Mouse (Mus musculus) urinary bladder, postnatal 4 days (tissue): ENCODE measurements around the gene Gar1.

Source experiments
- DNase-seq, 2 experiments: peaks; one replicate each; pipeline ENCODE4 v3.0.0; 2021 to 2022; ENCODE audit warnings: low spot score in 2 of 2

Gene Gar1

GRCm38 (mm10) chr3:129803765-129804164, 27.4 kb downstream of the Gar1 start, which contains the start of gene Lrit3:
Lrit3 (minus strand) TSS chr3:129804030.
- DNase-seq, result no peak

GRCm38 (mm10) chr3:129799011-129799410, 32.2 kb downstream of the Gar1 start:
- DNase-seq, result no peak

DNA sequence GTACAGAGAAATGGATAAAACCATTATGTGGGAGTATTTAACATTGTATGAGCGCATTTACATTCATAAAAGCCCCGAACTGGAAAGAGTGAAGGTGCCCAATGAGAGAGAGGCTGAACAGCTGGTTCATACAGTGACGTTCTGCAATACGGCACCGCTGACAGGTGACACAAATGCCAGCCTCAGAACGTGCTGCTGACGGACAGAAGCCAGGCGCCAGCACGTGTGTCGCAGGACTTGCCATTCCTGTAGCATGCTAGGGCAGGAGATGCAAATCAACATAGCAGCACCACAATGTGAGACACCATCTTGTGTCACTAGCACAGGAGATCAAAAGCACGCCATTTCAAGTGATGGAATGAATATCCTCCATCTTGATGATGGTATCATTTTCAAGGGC, 32.6 kb downstream of the Gar1 start:
- DNase-seq, result no peak

DNA sequence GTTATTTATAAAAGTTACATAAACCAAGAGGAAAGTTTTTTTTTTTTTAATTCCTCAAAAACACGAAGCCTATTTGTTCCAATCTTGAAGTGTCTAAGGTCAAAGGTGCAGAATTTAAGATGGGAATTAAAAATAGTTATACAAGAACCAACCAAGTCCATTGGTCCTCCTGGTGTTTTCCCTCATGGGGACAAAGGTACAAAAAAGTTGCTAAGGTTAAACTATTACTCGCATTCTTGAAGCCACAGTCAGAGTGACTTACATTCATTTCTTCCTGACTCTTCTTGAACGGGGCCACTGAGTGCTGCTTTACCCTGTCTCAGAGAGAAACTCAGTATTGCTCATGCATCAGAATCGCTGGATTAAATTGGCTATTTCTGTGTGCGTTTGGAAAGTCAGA, 33.9 kb downstream of the Gar1 start:
- no peak for DNase-seq

GRCm38 (mm10) chr3:129793801-129794200, 37.4 kb downstream of the Gar1 start:
- no peak for DNase-seq

DNA sequence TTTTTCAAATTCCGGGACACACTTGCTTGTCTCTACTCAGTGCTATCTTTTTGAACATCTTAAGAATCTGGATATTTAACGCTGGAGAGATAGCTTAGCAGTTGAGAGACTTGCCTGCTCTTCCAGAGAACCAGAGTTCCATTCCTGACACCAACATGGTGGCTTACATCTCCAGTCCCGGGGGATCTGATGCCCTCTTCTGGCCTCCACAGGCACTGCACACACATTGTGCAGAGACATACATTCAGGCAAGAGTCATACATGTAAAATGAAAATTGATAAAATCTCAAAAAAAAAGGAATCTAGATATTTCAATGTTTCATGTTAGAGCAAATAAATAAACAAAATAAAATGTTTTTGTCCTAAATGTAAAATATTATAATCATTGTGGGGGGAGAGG, 48.5 kb downstream of the Gar1 start:
- DNase-seq, result no peak

GRCm38 (mm10) chr3:129781435-129781834, 49.8 kb downstream of the Gar1 start:
- DNase-seq, result no peak
